Mouse (Mus musculus) myocyte (in vitro differentiated cells): ENCODE measurements around the gene Zp3r. TPM values are rescaled to one million over a fixed set of nuclear protein-coding genes. Genes with fewer than 3 reads are reported as not detected.

Experiments used
- H3K27me3 ChIP-seq: one replicate; pipeline ENCODE4 v1.6.1; 2011; ENCODE audit not compliant: control insufficient read depth, insufficient read depth, insufficient read length
- H3K36me3 ChIP-seq: one replicate; pipeline ENCODE4 v1.6.1; 2011; ENCODE audit not compliant: control insufficient read depth, insufficient read depth
- H3K4me2 ChIP-seq: one replicate; pipeline ENCODE4 v1.6.1; 2011; ENCODE audit warnings: low read depth, control low read depth
- H3K4me3 ChIP-seq: one replicate; pipeline ENCODE4 v1.5.1; 2011; ENCODE audit warnings: mild to moderate bottlenecking, control low read depth, moderate library complexity
- H3K79me2 ChIP-seq: one replicate; pipeline ENCODE4 v1.6.1; 2011; ENCODE audit not compliant: control insufficient read depth, insufficient read depth
- H3ac ChIP-seq: one replicate; pipeline ENCODE4 v1.6.1; 2011; ENCODE audit not compliant: control insufficient read depth, insufficient read length
- CEBPB ChIP-seq: IDR thresholded peaks from 2 replicates; pipeline ENCODE4 v1.6.1; 2011; ENCODE audit warnings: mild to moderate bottlenecking, moderate library complexity; ENCODE audit not compliant: poor library complexity, insufficient read depth, severe bottlenecking
- E2F4 ChIP-seq: IDR thresholded peaks from one replicate; pipeline ENCODE4 v1.6.1; 2011; ENCODE audit warnings: mild to moderate bottlenecking, control low read depth, moderate library complexity; ENCODE audit not compliant: insufficient read depth
- MAX ChIP-seq: IDR thresholded peaks from one replicate; pipeline ENCODE4 v1.6.1; 2011; ENCODE audit warnings: low read depth, mild to moderate bottlenecking, control low read depth
- MYOD1 ChIP-seq, 3 experiments: IDR thresholded peaks; one replicate each; pipeline ENCODE4 v1.6.1; 2011; ENCODE audit warnings: control low read depth in 2 of 3, low read depth in 2 of 3, mild to moderate bottlenecking in 2 of 3, moderate library complexity in 1 of 3; ENCODE audit not compliant: insufficient read length in 2 of 3, control insufficient read depth in 1 of 3
- MYOG ChIP-seq, 3 experiments: IDR thresholded peaks; one replicate each; pipeline ENCODE4 v1.6.1; 2011; ENCODE audit warnings: control low read depth in 2 of 3, low read depth in 2 of 3, mild to moderate bottlenecking in 2 of 3; ENCODE audit not compliant: insufficient read length in 2 of 3, control insufficient read depth in 1 of 3, insufficient read depth in 1 of 3
- POLR2A ChIP-seq: IDR thresholded peaks from one replicate; pipeline ENCODE4 v1.6.1; 2011; ENCODE audit warnings: low read depth, mild to moderate bottlenecking, control low read depth, moderate library complexity; ENCODE audit not compliant: insufficient read length
- POLR2AphosphoS2 ChIP-seq: IDR thresholded peaks from one replicate; pipeline ENCODE4 v1.6.1; 2011; ENCODE audit warnings: low read depth, control low read depth; ENCODE audit not compliant: insufficient read length
- REST ChIP-seq: IDR thresholded peaks from one replicate; pipeline ENCODE4 v1.6.1; 2011; ENCODE audit warnings: mild to moderate bottlenecking, control low read depth, moderate library complexity; ENCODE audit not compliant: insufficient read depth, insufficient read length
- SRF ChIP-seq: IDR thresholded peaks from one replicate; pipeline ENCODE4 v1.6.1; 2011; ENCODE audit warnings: low read depth; ENCODE audit not compliant: control insufficient read depth, insufficient read length
- TCF12 ChIP-seq: IDR thresholded peaks from one replicate; pipeline ENCODE4 v1.6.1; 2011; ENCODE audit warnings: mild to moderate bottlenecking, control low read depth; ENCODE audit not compliant: poor library complexity, insufficient read depth, severe bottlenecking
- TCF3 ChIP-seq: IDR thresholded peaks from one replicate; pipeline ENCODE4 v1.6.1; 2011; ENCODE audit warnings: low read depth, control low read depth; ENCODE audit not compliant: insufficient read length
- USF1 ChIP-seq: IDR thresholded peaks from one replicate; pipeline ENCODE4 v1.6.1; 2011; ENCODE audit warnings: low read depth, mild to moderate bottlenecking, control low read depth, moderate library complexity
- polyA plus RNA-seq: library from polyadenylated mRNA; unstranded; fragments of >200 nt; fragmentation: generic; extraction: Trizol; gene quantifications from one replicate; pipeline ENCODE4 v1.2.1, GENCODE M21; 2012; ENCODE audit warnings: missing spikeins

The Zp3r gene
- polyA plus RNA-seq, 1 experiment, result 0.06 TPM

- Histone ChIP-seq H3ac (no peak overlapping the region), H3K27me3 (no peaks in the 10 kb centered on the region), H3K79me2 (no peaks in the 10 kb centered on the region), H3K4me2 (no peak overlapping the region), H3K36me3 (no peaks in the 10 kb centered on the region), H3K4me3 (no peak overlapping the region)
- no peak for TF ChIP-seq CEBPB
- no peak for TF ChIP-seq MYOD1 (IDR thresholded peaks at IDR 0.05; ENCODE audit: control insufficient read depth in 1 of 3, insufficient read length in 2 of 3, low read depth in 2 of 3)
- TF ChIP-seq POLR2A, result no peak
- no peak for TF ChIP-seq TCF3
- TF ChIP-seq REST, result no peak
- TF ChIP-seq E2F4, result no peak
- TF ChIP-seq POLR2AphosphoS2, result no peak
- no peak for TF ChIP-seq MAX
- TF ChIP-seq MYOG (IDR thresholded peaks at IDR 0.05; ENCODE audit: control insufficient read depth in 1 of 3, insufficient read depth in 1 of 3, insufficient read length in 2 of 3, low read depth in 2 of 3), result no peak
- TF ChIP-seq USF1, result no peak
- no peak for TF ChIP-seq SRF
- TF ChIP-seq TCF12, result no peak
Observed at GRCm38 (mm10) chr1:130575962-130576361, 53.5 kb downstream of the Zp3r start.

GRCm38 (mm10) chr1:130551407-130552249 lies 77.8 kb downstream of the Zp3r start:
- Histone ChIP-seq H3K36me3 (no peaks in the 10 kb centered on the region), H3K4me2 (no peak overlapping the region), H3ac (no peak overlapping the region), H3K4me3 (no peak overlapping the region), H3K27me3 (no peaks in the 10 kb centered on the region), H3K79me2 (no peaks in the 10 kb centered on the region)
- TF ChIP-seq CEBPB (no peak), REST (no peak), SRF (no peak), MYOD1 (IDR thresholded peaks at IDR 0.05; ENCODE audit: control insufficient read depth in 1 of 3, insufficient read length in 2 of 3, low read depth in 2 of 3) (no peak)

- TF ChIP-seq MYOD1 (IDR thresholded peaks at IDR 0.05; ENCODE audit: control insufficient read depth in 1 of 3, insufficient read length in 2 of 3, low read depth in 2 of 3) (peak in 1 of 3 experiments; percentile 44), POLR2A (no peak)
- H3ac ChIP-seq, result no peak overlapping the region
- H3K79me2 ChIP-seq, result no peaks in the 10 kb centered on the region
- no peak overlapping the region for H3K4me2 ChIP-seq
- no peak overlapping the region for H3K4me3 ChIP-seq
- H3K36me3 ChIP-seq, result no peaks in the 10 kb centered on the region
- H3K27me3 ChIP-seq, result no peaks in the 10 kb centered on the region
Observed at GRCm38 (mm10) chr1:130550242-130551167, 78.9 kb downstream of the Zp3r start.

GRCm38 (mm10) chr1:130549698-130550097 lies 79.7 kb downstream of the Zp3r start:
- TF ChIP-seq SRF, result no peak
- no peak for TF ChIP-seq POLR2AphosphoS2
- no peak for TF ChIP-seq REST
- no peak for TF ChIP-seq MAX
- no peak for TF ChIP-seq MYOG (IDR thresholded peaks at IDR 0.05; ENCODE audit: control insufficient read depth in 1 of 3, insufficient read depth in 1 of 3, insufficient read length in 2 of 3, low read depth in 2 of 3)
- no peak for TF ChIP-seq TCF3
- TF ChIP-seq MYOD1 (IDR thresholded peaks at IDR 0.05; ENCODE audit: control insufficient read depth in 1 of 3, insufficient read length in 2 of 3, low read depth in 2 of 3), result no peak
- TF ChIP-seq POLR2A, result no peak
- TF ChIP-seq TCF12, result no peak
- no peak for TF ChIP-seq E2F4
- no peak for TF ChIP-seq CEBPB
- TF ChIP-seq USF1, result no peak
- Histone ChIP-seq H3K27me3 (no peaks in the 10 kb centered on the region), H3ac (no peak overlapping the region), H3K79me2 (no peaks in the 10 kb centered on the region), H3K36me3 (no peaks in the 10 kb centered on the region), H3K4me2 (no peak overlapping the region), H3K4me3 (no peak overlapping the region)
